ENCODE assay signal across 15 mouse cellular contexts in the genomic region with DNA sequence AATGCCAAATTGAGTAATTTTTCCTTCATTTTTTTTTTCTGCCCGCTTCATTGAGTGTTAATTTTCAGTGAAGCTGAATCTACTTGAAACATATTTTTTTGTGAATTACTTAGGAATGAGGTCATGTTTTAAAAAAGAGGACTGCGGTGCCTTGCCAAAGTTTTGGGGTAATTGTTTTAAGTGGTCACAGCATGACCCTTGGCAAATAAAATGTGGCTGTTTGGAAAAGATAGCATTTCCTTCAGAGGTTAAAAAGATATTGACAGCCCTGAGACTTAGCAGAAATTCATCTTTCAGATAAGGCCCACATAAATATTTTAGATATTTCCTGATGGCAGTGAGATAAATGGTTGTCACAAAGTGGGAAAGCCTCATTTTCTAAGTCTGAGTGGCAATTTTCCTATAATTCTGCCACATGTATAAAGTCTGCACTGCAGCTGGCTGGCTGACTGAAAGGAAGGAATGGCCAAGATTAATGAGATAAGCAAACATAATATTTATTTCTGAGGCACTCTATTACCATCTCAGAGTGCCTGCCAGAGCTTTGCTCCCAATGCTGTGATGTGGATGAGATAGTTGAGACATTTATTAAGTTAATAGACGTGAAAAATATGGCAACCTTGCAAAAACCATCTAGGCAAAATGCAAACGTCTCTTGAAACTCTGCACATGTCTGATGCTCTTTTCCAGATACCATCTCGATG.
A peak's percentile ranks its signal among the peaks of the same experiment; 100 is the strongest.
DNase-seq lines count a peak whose midpoint lies in the region; ATAC-seq and TF ChIP-seq lines count a peak whose summit lies in the region.
"Had no signal": no experiment of that assay in that cellular context is flagged by ENCODE, and none has a peak within 500 bp of the region (broad histone marks: within the 10 kb centered on the region; RNA-seq: fewer than 3 reads in every experiment).

No protein-coding gene starts in this region.

- 54% methylated on average over 5 of the region's 5 CpGs for WGBS in heart, embryonic 11.5 days (ENCODE audit: insufficient replicate concordance)
- 41% methylated on average over 5 of the region's 5 CpGs for whole genome bisulfite sequencing in kidney, postnatal 0 days
- 32% methylated on average over 5 of the region's 5 CpGs for WGBS in intestine, embryonic 16.5 days

- DNase-seq in heart, adult 18-20 months, result peak; percentile 8 to 13
- peak; percentile 4 for DNase-seq in kidney, postnatal 0 days (ENCODE audit: low spot score)
- DNase-seq in kidney, postnatal 10 days, result no peak
- peak; percentile 60 for DNase-seq in Muller cell, postnatal 12 days (ENCODE audit: inconsistent ontology term)
- DNase-seq in retina, postnatal 1 day, result no peak
- no peak for DNase-seq in thymus, postnatal 36 days
- DNase-seq: cerebellum, adult 11-12 months; layer of hippocampus, postnatal 36 days had no signal

- no peak overlapping the region for H3K4me2 ChIP-seq in heart, embryonic 11.5 days
- H3K4me2 ChIP-seq in kidney, postnatal 0 days (ENCODE audit: low read length), result no peak overlapping the region
- H3K4me2 ChIP-seq in intestine, embryonic 16.5 days (ENCODE audit: low read depth, low read length), result no peak overlapping the region
- H3K4me2 ChIP-seq: hindbrain, embryonic 14.5 days; neural tube, embryonic 15.5 days had no signal

- H3K4me3 ChIP-seq in heart, embryonic 11.5 days (ENCODE audit: low read depth, low read length), result no peak overlapping the region
- H3K4me3 ChIP-seq in kidney, postnatal 0 days (replicated peaks; ENCODE audit: low read depth, low read length), result no peak overlapping the region
- H3K4me3 ChIP-seq in intestine, embryonic 16.5 days (ENCODE audit: low read length), result no peak overlapping the region
- H3K4me3 ChIP-seq: limb, embryonic 10.5 days; neural tube, embryonic 15.5 days had no signal

- H3K9me3 ChIP-seq in heart, embryonic 11.5 days (replicated peaks; ENCODE audit: control insufficient read depth, low read length), result no peaks in the 10 kb centered on the region
- H3K9me3 ChIP-seq in kidney, postnatal 0 days (replicated peaks; ENCODE audit: low read length), result no peaks in the 10 kb centered on the region
- H3K9me3 ChIP-seq in intestine, embryonic 16.5 days (ENCODE audit: control insufficient read depth, low read length), result no peaks in the 10 kb centered on the region
- H3K9me3 ChIP-seq: limb, embryonic 10.5 days; neural tube, embryonic 15.5 days had no signal

- no peak for TF ChIP-seq CTCF in kidney, postnatal 0 days (IDR thresholded peaks at IDR 0.05; ENCODE audit: low read depth)

- H3K36me3 ChIP-seq in heart, embryonic 11.5 days (ENCODE audit: control insufficient read depth, insufficient read depth, low read length), result no peaks in the 10 kb centered on the region
- H3K36me3 ChIP-seq in kidney, postnatal 0 days (ENCODE audit: insufficient read depth, low read length), result no peaks in the 10 kb centered on the region
- H3K36me3 ChIP-seq in intestine, embryonic 16.5 days (ENCODE audit: control insufficient read depth, insufficient read depth, low read length), result no peaks in the 10 kb centered on the region
- H3K36me3 ChIP-seq: limb, embryonic 10.5 days; neural tube, embryonic 15.5 days had no signal

- no peak for ATAC-seq in heart, embryonic 11.5 days (replicated peaks; ENCODE audit: insufficient number of reproducible peaks, low FRiP score, low TSS enrichment)
- no peak for ATAC-seq in kidney, postnatal 0 days (replicated peaks; ENCODE audit: low FRiP score, low read depth)
- ATAC-seq in intestine, embryonic 16.5 days, result peak; percentile 71
- ATAC-seq: activated CD4-positive, CD25-positive, alpha-beta regulatory T cell, adult 4 months had no signal

- no peaks in the 10 kb centered on the region for H3K27me3 ChIP-seq in heart, embryonic 11.5 days (ENCODE audit: control insufficient read depth, insufficient read depth, low read length)
- H3K27me3 ChIP-seq in kidney, postnatal 0 days (ENCODE audit: insufficient read depth, low read length), result no peaks in the 10 kb centered on the region
- no peaks in the 10 kb centered on the region for H3K27me3 ChIP-seq in intestine, embryonic 16.5 days (replicated peaks; ENCODE audit: control insufficient read depth, insufficient read depth, low read length)
- H3K27me3 ChIP-seq: neural tube, embryonic 15.5 days had no signal

- H3K4me1 ChIP-seq in heart, embryonic 11.5 days (ENCODE audit: control insufficient read depth, insufficient read depth, low read length), result no peaks in the 10 kb centered on the region
- no peaks in the 10 kb centered on the region for H3K4me1 ChIP-seq in kidney, postnatal 0 days (replicated peaks; ENCODE audit: insufficient read depth, low read length)
- H3K4me1 ChIP-seq in intestine, embryonic 16.5 days (ENCODE audit: control insufficient read depth, insufficient read depth, low read length), result no peaks in the 10 kb centered on the region
- H3K4me1 ChIP-seq: limb, embryonic 10.5 days; neural tube, embryonic 15.5 days had no signal

- H3K9ac ChIP-seq in heart, embryonic 11.5 days (ENCODE audit: low read depth, low read length), result no peak overlapping the region
- H3K9ac ChIP-seq in kidney, postnatal 0 days (ENCODE audit: low read depth, low read length), result no peak overlapping the region
- no peak overlapping the region for H3K9ac ChIP-seq in intestine, embryonic 16.5 days (ENCODE audit: low read depth, low read length)
- H3K9ac ChIP-seq: hindbrain, embryonic 14.5 days; liver, embryonic 14.5 days; neural tube, embryonic 15.5 days had no signal

- no peak overlapping the region for H3K27ac ChIP-seq in heart, embryonic 11.5 days (ENCODE audit: low read depth, low read length)
- no peak overlapping the region for H3K27ac ChIP-seq in kidney, postnatal 0 days
- H3K27ac ChIP-seq in intestine, embryonic 16.5 days (ENCODE audit: low read length), result no peak overlapping the region
- H3K27ac ChIP-seq: hindbrain, embryonic 14.5 days; limb, embryonic 10.5 days; liver, embryonic 14.5 days; neural tube, embryonic 15.5 days had no signal

Comparison
In these comparisons a context has a peak if more than half of its experiments do, and no peak if none do; other contexts are left out.
1. DNase-seq: peak in heart, adult 18-20 months (2 of 2), kidney, postnatal 0 days (single experiment) and Muller cell, postnatal 12 days (single experiment); none in kidney, postnatal 10 days (single experiment), retina, postnatal 1 day (single experiment) and thymus, postnatal 36 days (0 of 2).